9 mouse cellular contexts compared by ENCODE assay signal in the genomic region with DNA sequence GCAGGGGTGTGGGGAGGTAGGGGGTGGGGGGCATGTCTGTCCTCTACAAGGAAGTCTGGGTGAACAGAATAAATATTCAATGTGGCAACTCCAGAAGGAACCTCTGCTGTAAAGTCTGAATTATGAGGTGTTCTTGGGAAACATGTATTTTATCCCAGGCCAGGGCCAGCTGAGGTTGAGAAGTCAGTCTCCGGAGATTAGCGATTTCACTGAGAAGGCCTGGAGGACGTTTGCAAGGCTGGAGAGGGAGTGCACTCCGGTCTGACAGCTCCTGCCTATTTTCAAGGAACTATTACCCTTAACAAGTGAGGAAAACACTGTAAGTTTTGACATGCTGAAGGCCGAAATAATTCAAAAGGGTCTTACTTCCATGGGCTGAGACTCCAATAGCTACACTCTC.
"Had no signal": no experiment of that assay in that cellular context is flagged by ENCODE, and none has a peak within 500 bp of the region (broad histone marks: within the 10 kb centered on the region; RNA-seq: fewer than 3 reads in every experiment).

No protein-coding gene starts in this region.

- H3K9me3 ChIP-seq: midbrain, embryonic 13.5 days had no signal

- H3K27me3 ChIP-seq: midbrain, embryonic 13.5 days had no signal

- DNase-seq: kidney, adult 11 months; kidney, adult 9 months; kidney, postnatal 10 days; liver; lung, adult 18-20 months; right cerebral cortex, postnatal 14 days; thymus, postnatal 36 days had no signal

- H3K4me2 ChIP-seq: midbrain, embryonic 13.5 days had no signal

- ATAC-seq: midbrain, embryonic 13.5 days had no signal

- H3K4me1 ChIP-seq: midbrain, embryonic 13.5 days had no signal

- H3K4me3 ChIP-seq: midbrain, embryonic 13.5 days had no signal

- H3K27ac ChIP-seq: liver, embryonic 14.5 days; midbrain, embryonic 13.5 days had no signal

- H3K36me3 ChIP-seq: midbrain, embryonic 13.5 days had no signal

- H3K9ac ChIP-seq: liver, embryonic 14.5 days; midbrain, embryonic 13.5 days had no signal
